Mouse (Mus musculus): ENCODE measurements around the gene Psd4.

The Psd4 gene

DNA sequence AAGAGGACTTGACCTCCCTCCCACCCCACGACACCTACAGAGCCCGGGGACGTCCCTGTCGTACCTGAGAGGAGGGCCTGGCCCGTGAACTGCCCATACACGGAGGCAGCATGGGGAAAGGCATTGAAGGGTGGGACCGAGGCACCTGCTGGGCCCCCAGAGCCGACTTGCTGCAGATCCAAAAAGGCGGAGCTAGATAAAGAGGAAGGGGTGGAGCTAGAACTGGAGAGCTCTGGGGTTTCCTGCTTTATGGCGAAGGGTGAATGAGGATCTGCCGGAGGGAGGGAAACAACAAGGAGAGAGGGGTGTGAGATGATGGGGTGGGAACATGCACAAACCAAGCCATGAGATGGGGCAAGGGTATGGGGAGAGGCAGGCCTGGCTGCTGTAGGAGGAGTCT lies 68.3 kb downstream of the Psd4 start:
- DNase-seq (ENCODE audit: low spot score in 2 of 2): no peak

DNA sequence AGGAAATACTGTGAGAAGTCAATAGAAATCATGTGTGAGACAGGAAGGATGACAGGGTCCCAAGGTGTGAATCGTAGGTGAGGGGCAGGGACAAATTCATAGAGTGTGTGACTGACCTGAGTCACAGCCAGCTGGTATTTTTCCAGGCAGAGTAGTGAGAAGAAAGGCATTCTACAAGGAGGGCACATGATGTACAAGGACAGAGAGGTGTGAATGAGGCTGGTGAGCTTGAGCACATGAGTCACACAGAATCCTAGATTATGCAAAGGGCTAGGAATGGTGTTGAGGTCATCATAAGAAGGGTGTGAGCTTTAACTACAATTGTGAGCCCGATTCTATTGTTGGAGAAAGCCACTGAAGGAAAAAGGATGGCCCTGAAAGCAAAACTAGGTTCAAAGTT lies 72.7 kb downstream of the Psd4 start:
- no peak for DNase-seq (ENCODE audit: low spot score in 2 of 2)

DNA sequence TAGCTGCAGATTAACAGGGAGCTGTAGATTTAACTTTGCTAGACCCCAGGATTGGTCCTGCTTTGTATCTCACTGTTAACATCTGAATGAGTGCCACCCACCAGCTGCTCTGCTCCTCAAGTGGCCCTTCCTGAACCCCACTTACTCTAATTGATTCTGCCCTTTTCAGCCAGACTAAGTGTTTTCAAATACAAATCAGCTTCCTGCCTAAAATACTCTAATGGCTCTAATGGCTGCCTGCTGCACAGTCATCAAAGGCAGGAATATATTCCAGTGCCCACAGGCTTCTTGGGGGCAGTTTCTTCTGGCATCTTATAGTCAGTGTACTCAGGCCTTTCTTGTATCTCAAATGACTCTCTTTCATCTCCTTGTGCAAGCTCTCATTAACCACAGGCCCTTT lies 74.5 kb downstream of the Psd4 start:
- no peak for DNase-seq (ENCODE audit: low spot score in 2 of 2)

DNA sequence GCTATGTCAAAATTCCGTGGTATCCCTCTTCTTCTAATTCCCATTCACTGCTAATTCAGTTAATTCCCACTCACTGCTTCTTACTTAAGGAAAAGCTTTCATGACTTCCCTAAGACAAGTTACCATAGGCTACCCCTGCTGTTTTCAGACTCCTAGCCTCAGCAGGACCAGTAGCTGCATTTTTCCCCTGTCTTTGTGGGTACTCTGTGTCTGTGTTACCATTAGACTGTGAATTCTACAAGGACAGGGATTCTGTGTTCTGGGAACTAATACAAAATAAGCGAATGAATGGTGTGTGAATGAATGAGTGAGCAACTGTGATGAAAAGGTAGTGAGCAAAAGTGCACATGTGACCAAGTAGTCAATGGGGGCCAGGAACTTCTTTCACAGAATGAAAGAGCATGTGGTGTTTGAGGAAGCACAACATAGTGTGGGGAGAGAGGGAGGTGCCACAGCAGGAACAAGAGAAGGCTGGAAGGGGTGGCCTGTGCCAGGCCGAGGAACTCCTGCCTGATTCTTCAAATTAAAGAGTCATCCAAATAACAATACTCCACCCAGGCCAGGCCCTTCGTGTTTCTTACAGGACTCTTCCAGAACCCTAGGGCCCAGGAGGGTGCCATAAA lies 75.0 kb downstream of the Psd4 start:
- DNase-seq (ENCODE audit: low spot score in 2 of 2): no peak

DNA sequence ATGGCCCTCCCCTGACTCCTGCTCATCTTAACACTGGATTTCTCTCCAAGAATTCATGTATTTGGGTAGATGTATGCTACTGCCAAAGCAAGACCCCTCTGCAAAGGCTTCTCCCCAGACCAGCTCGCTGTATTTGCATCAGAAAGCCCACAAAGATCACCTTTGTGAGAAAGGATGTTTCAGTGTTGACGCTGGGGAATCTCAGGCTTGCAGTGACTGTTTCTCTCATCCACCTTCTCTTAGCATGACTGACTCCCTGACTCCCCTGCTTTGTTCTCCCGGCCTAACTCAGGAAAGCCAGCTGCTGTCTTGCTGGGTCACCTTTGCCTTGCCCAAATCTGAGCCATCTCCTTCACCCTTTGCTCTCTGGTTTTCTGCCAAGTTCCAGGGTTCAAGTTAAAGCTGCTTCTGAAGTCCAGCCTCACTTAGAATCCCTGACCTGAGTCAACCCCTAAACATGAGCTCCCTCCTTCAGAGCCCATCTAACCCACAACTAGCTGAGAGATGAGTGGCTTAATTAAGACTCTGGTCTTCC lies 75.9 kb downstream of the Psd4 start:
- DNase-seq (ENCODE audit: low spot score in 2 of 2): no peak

DNA sequence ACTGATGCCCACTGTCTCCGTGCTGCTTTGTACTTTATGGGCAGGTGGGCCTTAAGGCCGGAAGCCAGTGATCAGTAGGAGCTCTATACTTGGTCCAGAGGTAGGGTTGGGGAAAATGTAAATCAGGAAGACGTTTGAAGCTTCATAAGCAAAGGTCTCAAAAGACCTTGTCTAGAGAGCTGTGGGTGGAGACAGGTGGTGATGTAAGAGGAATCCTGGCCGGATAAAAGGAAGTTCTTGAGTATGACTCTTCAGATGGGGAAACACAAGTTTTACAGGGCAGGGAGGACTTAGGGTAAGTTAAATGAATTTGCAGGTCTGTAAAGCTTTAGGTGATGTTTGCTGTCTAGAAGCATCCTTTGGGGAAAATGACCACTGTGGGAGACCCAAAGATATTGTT lies 81.7 kb downstream of the Psd4 start:
- no peak for DNase-seq (ENCODE audit: low spot score in 2 of 2)

DNA sequence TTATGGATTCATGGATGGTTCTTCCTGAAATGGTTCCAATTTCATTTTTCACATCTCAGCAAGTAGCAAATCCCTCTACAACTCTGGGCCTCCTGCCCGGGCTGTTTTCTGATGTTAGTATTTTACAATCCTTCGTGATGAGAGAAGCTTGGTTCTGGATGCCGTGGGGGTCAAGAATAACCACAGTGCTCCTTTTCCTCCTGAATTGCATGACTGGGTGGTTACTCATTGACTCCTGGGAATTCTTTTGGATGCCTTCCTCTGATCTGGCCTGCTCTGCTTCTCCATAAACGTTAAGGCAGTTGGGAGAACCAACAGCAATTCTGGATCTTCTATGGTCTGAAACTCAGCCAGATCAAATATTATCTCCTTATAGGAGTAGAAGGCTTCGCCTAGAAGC lies 85.8 kb downstream of the Psd4 start:
- no peak for DNase-seq (ENCODE audit: low spot score in 2 of 2)

DNA sequence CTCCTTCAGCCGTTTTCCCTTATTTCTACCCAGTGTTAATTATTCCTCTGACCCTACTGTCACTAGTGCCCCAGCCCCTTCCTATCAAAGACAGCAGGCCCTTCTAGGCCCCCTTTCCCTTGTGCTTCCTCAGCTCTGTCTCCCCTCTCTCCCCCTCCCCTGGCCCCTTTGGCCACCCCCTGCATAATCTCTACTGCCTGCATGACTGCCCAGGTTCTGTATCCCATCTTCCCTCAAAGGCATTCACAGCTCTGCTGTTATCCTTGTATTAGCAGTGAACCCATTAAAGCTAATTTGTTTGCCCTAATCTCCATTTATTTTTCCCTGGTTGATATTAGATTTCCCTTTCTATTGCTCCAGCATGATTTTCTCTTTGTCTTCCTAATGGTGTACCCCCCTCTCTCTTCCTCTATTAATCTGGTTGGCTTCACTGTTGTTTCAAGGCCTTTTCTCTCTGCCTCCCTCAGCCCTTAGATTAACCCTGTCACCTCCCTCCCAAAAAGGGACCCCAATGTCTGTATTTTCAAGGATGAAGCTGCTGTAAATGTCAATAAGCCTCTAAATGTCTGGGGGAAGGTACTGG lies 87.1 kb downstream of the Psd4 start:
- DNase-seq (ENCODE audit: low spot score in 2 of 2): no peak

DNA sequence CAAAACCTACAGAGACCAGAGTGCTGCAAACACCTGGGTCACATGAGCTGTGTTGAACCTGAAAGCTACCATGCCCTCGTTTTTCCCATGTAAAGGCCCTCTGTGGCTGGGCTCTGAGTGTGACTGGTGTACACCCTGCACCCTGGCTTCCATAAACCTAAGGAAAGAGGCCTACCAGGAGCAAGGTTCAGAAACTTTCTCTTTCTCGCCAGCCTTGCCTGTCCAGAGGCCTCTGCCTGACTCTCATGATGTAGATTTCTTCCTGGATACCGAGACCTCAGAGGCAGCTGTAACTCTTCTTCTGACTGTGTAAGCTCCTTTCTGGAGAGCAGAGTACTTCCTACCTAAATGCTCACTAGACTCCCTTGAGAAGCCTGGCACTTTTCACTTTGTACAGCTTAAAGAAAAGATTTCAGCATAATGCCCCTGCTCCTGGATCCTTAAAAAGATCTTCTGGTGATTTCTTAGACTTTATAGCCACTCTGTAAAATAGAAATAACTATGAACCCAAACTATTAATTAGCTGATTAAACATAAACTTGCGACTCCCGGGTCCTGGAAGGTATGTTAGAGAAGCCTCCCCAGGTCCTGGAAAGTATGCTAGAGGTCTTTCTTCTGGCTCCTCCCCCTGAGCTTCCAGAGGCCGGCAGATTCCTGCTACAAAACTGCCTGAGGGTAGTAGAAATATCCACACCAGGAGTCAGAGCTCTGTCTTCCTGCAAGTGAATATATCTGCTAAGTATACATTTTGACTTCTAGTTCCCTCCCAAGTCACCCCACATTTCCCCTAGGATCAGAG lies 87.9 kb downstream of the Psd4 start:
- no peak for DNase-seq (ENCODE audit: low spot score in 2 of 2)

DNA sequence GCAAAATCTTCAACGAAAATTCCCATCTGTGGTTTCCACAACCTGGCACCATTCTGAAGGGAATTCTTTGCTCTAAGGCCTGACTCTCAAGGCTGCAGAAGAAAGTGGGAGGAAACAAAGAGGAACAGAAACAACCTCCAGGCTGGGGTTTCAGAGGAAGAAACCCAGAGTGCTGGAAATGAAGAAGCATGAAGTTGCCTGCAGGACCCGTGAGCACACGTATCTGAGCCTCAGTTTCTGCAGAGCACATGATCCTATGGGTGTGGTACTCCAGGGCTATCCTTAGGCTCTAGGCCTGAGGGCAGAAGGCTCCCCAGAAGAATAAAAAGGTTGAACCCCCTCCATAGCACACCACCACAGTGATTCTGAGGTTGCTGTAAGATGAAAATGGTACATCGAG lies 89.5 kb downstream of the Psd4 start:
- no peak for DNase-seq (ENCODE audit: low spot score in 2 of 2)

DNA sequence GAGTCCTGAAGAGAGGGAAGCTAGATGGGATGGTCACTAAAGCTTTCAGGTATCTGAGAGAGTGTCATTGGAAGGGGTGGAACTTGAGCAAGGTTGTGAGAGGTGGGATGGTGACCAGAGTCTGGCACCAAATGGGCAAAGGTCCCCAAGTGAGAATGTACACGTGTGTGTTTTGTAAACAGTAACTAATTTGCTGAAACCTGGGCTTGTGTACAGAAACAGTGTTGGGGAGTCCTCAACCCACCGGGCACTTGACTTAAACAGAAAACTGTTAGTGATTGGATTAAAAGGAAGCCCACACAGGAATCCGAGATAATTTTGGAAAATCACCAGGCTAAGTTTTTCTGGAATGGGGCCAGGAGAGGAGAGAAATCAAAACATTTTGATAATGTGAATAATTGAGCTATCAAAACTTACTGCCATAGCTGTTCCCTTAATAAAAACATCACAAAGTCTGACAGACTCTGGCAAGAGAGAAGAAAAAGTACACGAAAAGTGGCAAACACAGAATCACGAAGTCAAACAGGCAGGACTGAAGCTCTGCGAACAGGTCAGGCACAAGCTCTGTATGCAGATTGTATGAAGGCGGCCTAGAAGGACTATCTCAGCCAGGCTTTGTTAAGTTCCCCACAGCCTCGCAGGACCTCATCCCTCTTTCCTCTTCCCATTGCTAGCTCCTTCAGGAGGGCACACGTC lies 92.9 kb downstream of the Psd4 start:
- DNase-seq (ENCODE audit: low spot score in 2 of 2): no peak

DNA sequence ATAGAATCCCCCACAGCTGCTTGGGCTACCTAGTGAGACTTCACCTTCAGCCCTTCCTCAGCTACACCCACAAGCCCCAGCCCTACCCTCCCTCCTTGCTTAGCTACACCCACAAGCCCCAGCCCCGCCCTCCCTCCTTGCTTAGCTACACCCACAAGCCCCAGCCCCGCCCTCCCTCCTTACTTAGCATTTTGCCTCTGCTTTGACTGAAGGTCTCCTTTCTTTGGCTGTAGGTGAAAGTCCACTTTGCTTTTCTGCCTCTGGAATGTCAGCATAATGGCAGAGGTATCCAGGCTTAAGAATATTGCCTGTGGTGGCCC lies 93.4 kb downstream of the Psd4 start:
- no peak for DNase-seq (ENCODE audit: low spot score in 2 of 2)

All from frontal cortex, postnatal 36 days (tissue).